Mouse (Mus musculus) CH12.LX (cell line): Measurements from ENCODE around the gene Tmem179b. TPM values are rescaled to one million over a fixed set of nuclear protein-coding genes. Genes with fewer than 3 reads are reported as not detected.

Experiments
- DNase-seq: peaks from one replicate; pipeline ENCODE4 v3.0.0-alpha.2; 2013; ENCODE audit errors: extremely low read depth
- H3K27ac ChIP-seq: 2 replicates; pipeline ENCODE4 v1.5.1; 2012; ENCODE audit warnings: low read depth, mild to moderate bottlenecking, control low read depth, moderate library complexity; ENCODE audit not compliant: insufficient read depth
- H3K27me3 ChIP-seq: replicated peaks from 2 replicates; pipeline ENCODE3; 2012; ENCODE audit warnings: inconsistent platforms
- H3K36me3 ChIP-seq, 2 experiments: replicated peaks in 1 of 2; 2 replicates each; pipeline versions ENCODE3 to v1.6.1; 2012; ENCODE audit warnings: inconsistent platforms in 1 of 2, low read length in 1 of 2, mild to moderate bottlenecking in 1 of 2, mixed read lengths in 1 of 2, moderate library complexity in 1 of 2; ENCODE audit not compliant: control insufficient read depth in 1 of 2, insufficient read depth in 1 of 2
- H3K4me1 ChIP-seq, 2 experiments: 2 replicates each; pipeline ENCODE4 v1.6.1; 2012; ENCODE audit warnings: inconsistent platforms in 1 of 2, moderate library complexity in 1 of 2; ENCODE audit not compliant: insufficient read depth in 2 of 2, control insufficient read depth in 1 of 2
- H3K4me2 ChIP-seq: 2 replicates; pipeline ENCODE4 v1.6.1; 2012; ENCODE audit warnings: low read depth, mild to moderate bottlenecking, control low read depth; ENCODE audit not compliant: poor library complexity, insufficient read depth, severe bottlenecking
- H3K4me3 ChIP-seq, 3 experiments: fragments of 150-350 bp in 1 of 3; sonication (generic) in 1 of 3; replicated peaks in 1 of 3; 2 replicates each; pipeline versions ENCODE3 to v1.5.1; 2011 to 2012; ENCODE audit warnings: low read depth in 2 of 3, low read length in 2 of 3, mild to moderate bottlenecking in 2 of 3, moderate library complexity in 2 of 3, control low read depth in 1 of 3, improper control_type of control experiment in 1 of 3, inconsistent platforms in 1 of 3, mixed read lengths in 1 of 3; ENCODE audit not compliant: poor library complexity in 1 of 3
- H3K79me2 ChIP-seq: replicated peaks from 2 replicates; pipeline ENCODE4 v1.6.1; 2012; ENCODE audit warnings: mild to moderate bottlenecking, moderate library complexity; ENCODE audit not compliant: control insufficient read depth, poor library complexity, insufficient read depth, severe bottlenecking; ENCODE audit errors: extremely low read depth
- H3K9ac ChIP-seq: 2 replicates; pipeline ENCODE4 v1.6.1; 2012; ENCODE audit warnings: low read depth, mild to moderate bottlenecking, control low read depth, moderate library complexity; ENCODE audit not compliant: insufficient read depth
- H3K9me3 ChIP-seq: replicated peaks from 2 replicates; pipeline ENCODE3; 2012; ENCODE audit warnings: low read length, inconsistent platforms, mixed read lengths
- BHLHE40 ChIP-seq: IDR thresholded peaks from 2 replicates; pipeline ENCODE4 v1.6.1; 2011; ENCODE audit warnings: mild to moderate bottlenecking, low read depth, low read length, improper control_type of control experiment
- CHD1 ChIP-seq: IDR thresholded peaks from 2 replicates; pipeline ENCODE4 v1.6.1; 2012; ENCODE audit warnings: low read depth, low read length, improper control_type of control experiment, inconsistent platforms
- CHD2 ChIP-seq: IDR thresholded peaks from 2 replicates; pipeline ENCODE4 v1.6.1; 2011; ENCODE audit warnings: low read length, improper control_type of control experiment
- CTCF ChIP-seq, 2 experiments: IDR thresholded peaks in 1 of 2; conservative IDR thresholded peaks in 1 of 2; 2 replicates each; pipeline ENCODE4 v1.5.1; 2011 to 2012; ENCODE audit warnings: low read depth in 2 of 2, low read length in 2 of 2, improper control_type of control experiment in 1 of 2, inconsistent platforms in 1 of 2, mild to moderate bottlenecking in 1 of 2, moderate library complexity in 1 of 2
- E2F4 ChIP-seq: IDR thresholded peaks from 2 replicates; pipeline ENCODE4 v1.6.1; 2011; ENCODE audit warnings: low read depth, low read length, improper control_type of control experiment; ENCODE audit not compliant: insufficient replicate concordance
- EP300 ChIP-seq: IDR thresholded peaks from 2 replicates; pipeline ENCODE4 v1.6.1; 2011; ENCODE audit warnings: low read length, improper control_type of control experiment
- ETS1 ChIP-seq: conservative IDR thresholded peaks from 2 replicates; pipeline ENCODE4 v1.6.1; 2012; ENCODE audit warnings: low read depth, mild to moderate bottlenecking, inconsistent platforms, low read length, improper control_type of control experiment, moderate library complexity
- GABPA ChIP-seq: IDR thresholded peaks from 2 replicates; pipeline ENCODE4 v1.6.1; 2012; ENCODE audit warnings: low read depth, low read length, improper control_type of control experiment, inconsistent platforms; ENCODE audit not compliant: insufficient replicate concordance
- HCFC1 ChIP-seq: IDR thresholded peaks from 2 replicates; pipeline ENCODE4 v1.6.1; 2012; ENCODE audit warnings: low read depth, mild to moderate bottlenecking, inconsistent platforms, low read length, improper control_type of control experiment
- IRF4 ChIP-seq: IDR thresholded peaks from 2 replicates; pipeline ENCODE4 v1.6.1; 2014; ENCODE audit warnings: low read depth, mild to moderate bottlenecking, inconsistent platforms, low read length, improper control_type of control experiment
- JUN ChIP-seq: IDR thresholded peaks from 2 replicates; pipeline ENCODE4 v1.6.1; 2011; ENCODE audit warnings: low read depth, mild to moderate bottlenecking, low read length, improper control_type of control experiment, moderate library complexity; ENCODE audit not compliant: insufficient read depth
- JUND ChIP-seq: conservative IDR thresholded peaks from 2 replicates; pipeline ENCODE4 v1.6.1; 2011; ENCODE audit warnings: low read depth, low read length, improper control_type of control experiment
- KAT2A ChIP-seq: IDR thresholded peaks from 2 replicates; pipeline ENCODE4 v1.6.1; 2012; ENCODE audit warnings: low read length, improper control_type of control experiment, inconsistent platforms; ENCODE audit not compliant: insufficient replicate concordance
- MAFK ChIP-seq: IDR thresholded peaks from 2 replicates; pipeline ENCODE4 v1.6.1; 2011; ENCODE audit warnings: low read length, improper control_type of control experiment; ENCODE audit not compliant: insufficient replicate concordance
- MAX ChIP-seq: IDR thresholded peaks from 2 replicates; pipeline ENCODE4 v1.6.1; 2011; ENCODE audit warnings: low read length, improper control_type of control experiment
- MAZ ChIP-seq: IDR thresholded peaks from 2 replicates; pipeline ENCODE4 v1.6.1; 2012; ENCODE audit warnings: low read depth, mild to moderate bottlenecking, inconsistent platforms, low read length, improper control_type of control experiment, moderate library complexity
- MEF2A ChIP-seq: IDR thresholded peaks from 2 replicates; pipeline ENCODE4 v1.6.1; 2014; ENCODE audit warnings: low read depth, mild to moderate bottlenecking, inconsistent platforms, low read length, improper control_type of control experiment, borderline replicate concordance
- MXI1 ChIP-seq: IDR thresholded peaks from 2 replicates; pipeline ENCODE4 v1.6.1; 2011; ENCODE audit warnings: mild to moderate bottlenecking, low read depth, low read length, improper control_type of control experiment
- NELFE ChIP-seq: IDR thresholded peaks from 2 replicates; pipeline ENCODE4 v1.6.1; 2011; ENCODE audit warnings: low read depth, low read length, improper control_type of control experiment
- NRF1 ChIP-seq: IDR thresholded peaks from 2 replicates; pipeline ENCODE4 v1.6.1; 2014; ENCODE audit warnings: low read depth, mild to moderate bottlenecking, inconsistent platforms, low read length, improper control_type of control experiment, moderate library complexity
- POLR2A ChIP-seq: IDR thresholded peaks from 2 replicates; pipeline ENCODE4 v1.6.1; 2011; ENCODE audit warnings: low read depth, mild to moderate bottlenecking, improper control_type of control experiment, low read length
- RAD21 ChIP-seq: IDR thresholded peaks from 2 replicates; pipeline ENCODE4 v1.6.1; 2011; ENCODE audit warnings: low read depth, mild to moderate bottlenecking, low read length, improper control_type of control experiment, moderate library complexity
- RCOR1 ChIP-seq: conservative IDR thresholded peaks from 2 replicates; pipeline ENCODE4 v1.6.1; 2012; ENCODE audit warnings: low read depth, mild to moderate bottlenecking, inconsistent platforms, low read length, improper control_type of control experiment
- SIN3A ChIP-seq: IDR thresholded peaks from 2 replicates; pipeline ENCODE4 v1.6.1; 2012; ENCODE audit warnings: low read length, improper control_type of control experiment, inconsistent platforms
- SMC3 ChIP-seq: IDR thresholded peaks from 2 replicates; pipeline ENCODE4 v1.6.1; 2011; ENCODE audit warnings: low read depth, low read length, improper control_type of control experiment
- TBP ChIP-seq: conservative IDR thresholded peaks from 2 replicates; pipeline ENCODE4 v1.6.1; 2011; ENCODE audit warnings: low read depth, low read length, improper control_type of control experiment
- TCF12 ChIP-seq: IDR thresholded peaks from 2 replicates; pipeline ENCODE4 v1.6.1; 2014; ENCODE audit warnings: low read depth, mild to moderate bottlenecking, inconsistent platforms, low read length, improper control_type of control experiment
- USF1 ChIP-seq: IDR thresholded peaks from 2 replicates; pipeline ENCODE4 v1.6.1; 2014; ENCODE audit warnings: low read depth, mild to moderate bottlenecking, inconsistent platforms, low read length, improper control_type of control experiment
- USF2 ChIP-seq: conservative IDR thresholded peaks from 2 replicates; pipeline ENCODE4 v1.6.1; 2011; ENCODE audit warnings: low read depth, low read length, improper control_type of control experiment
- ZKSCAN1 ChIP-seq: IDR thresholded peaks from 2 replicates; pipeline ENCODE4 v1.6.1; 2012; ENCODE audit warnings: low read depth, inconsistent platforms, low read length, improper control_type of control experiment, borderline replicate concordance
- ZMIZ1 ChIP-seq: IDR thresholded peaks from 2 replicates; pipeline ENCODE4 v1.6.1; 2012; ENCODE audit warnings: low read depth, mild to moderate bottlenecking, inconsistent platforms, low read length, improper control_type of control experiment
- dilution Hi-C: fragments of 300-500 bp; cut with MboI; formaldehyde crosslinking; loops from 2 replicates; pipeline ENCODE4 v1.14.3; 2020; ENCODE audit warnings: low sequenced_read_pairs; ENCODE audit not compliant: extremely low pct_unique_long_range_greater_than_20kb, extremely low pct_ligation_motif_present
- in situ Hi-C: fragments of 300-500 bp; cut with MboI; formaldehyde crosslinking; loops from 3 replicates; pipeline ENCODE4 v1.14.3; 2019; ENCODE audit warnings: low sequenced_read_pairs, low pct_ligation_motif_present, low pct_unique_long_range_greater_than_20kb, mixed read lengths
- polyA plus RNA-seq: library from polyadenylated mRNA; unstranded; fragments of >175 nt; gene quantifications from 2 replicates; pipeline ENCODE4 v1.2.1, GENCODE M21; 2012; ENCODE audit warnings: low read depth; ENCODE audit not compliant: insufficient read length
- total RNA-seq, 2 experiments: library from RNA; depleted of rRNA; stranded (reverse); fragments of 300-350 nt in 1 of 2; fragments of >200 nt in 1 of 2; gene quantifications; 2 replicates each; pipeline ENCODE4 v1.2.3; 2012 to 2014

The Tmem179b gene
- total and polyA plus RNA-seq, 3 experiments, result 54.4 to 105 (median 72.0) TPM

DNA sequence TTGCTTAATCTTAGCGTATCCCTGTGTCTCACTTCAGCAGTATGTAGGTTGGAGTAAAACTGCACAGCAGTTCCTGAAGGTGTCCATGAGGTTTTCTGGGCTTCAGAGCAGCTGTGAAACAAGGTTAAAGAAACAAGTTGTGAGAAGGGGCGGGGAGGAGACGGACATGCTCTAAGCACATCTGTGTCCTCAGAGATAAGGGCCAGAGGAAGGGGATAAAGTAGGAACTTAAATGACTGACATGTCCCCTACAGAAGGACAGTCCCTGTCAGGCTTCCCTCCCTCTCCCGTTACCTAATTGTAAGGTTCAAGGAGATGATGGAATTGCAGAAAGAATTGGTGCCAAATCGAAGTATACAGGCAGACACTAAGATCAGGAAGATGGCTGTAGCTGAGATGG, 1.3 kb downstream of the Tmem179b start:
- Histone ChIP-seq H3K9ac (peak overlapping the region; percentile 95; the same call in 1 of the 2 replicates), H3K27me3 (no peaks in the 10 kb centered on the region), H3K27ac (no peak overlapping the region), H3K4me2 (peak overlapping the region; percentile 95; the same call in 1 of the 2 replicates), H3K9me3 (no peaks in the 10 kb centered on the region), H3K4me1 (peaks cover 11 to 44% of the 10 kb centered on the region in 2 experiments), H3K79me2 (peaks cover 35% of the 10 kb centered on the region), H3K36me3 (peaks cover 24 to 54% of the 10 kb centered on the region in 2 experiments), H3K4me3 (peak overlapping the region in 2 of 3 experiments; percentile 88 to 93)
- dilution Hi-C loops (no loop called here), in situ Hi-C loops (no loop called here)
- no peak for DNase-seq
- TF ChIP-seq ZMIZ1 (peak; percentile 35; the same call in 1 of the 2 replicates), USF1 (no peak), IRF4 (no peak), ETS1 (no peak), E2F4 (no peak)

DNA sequence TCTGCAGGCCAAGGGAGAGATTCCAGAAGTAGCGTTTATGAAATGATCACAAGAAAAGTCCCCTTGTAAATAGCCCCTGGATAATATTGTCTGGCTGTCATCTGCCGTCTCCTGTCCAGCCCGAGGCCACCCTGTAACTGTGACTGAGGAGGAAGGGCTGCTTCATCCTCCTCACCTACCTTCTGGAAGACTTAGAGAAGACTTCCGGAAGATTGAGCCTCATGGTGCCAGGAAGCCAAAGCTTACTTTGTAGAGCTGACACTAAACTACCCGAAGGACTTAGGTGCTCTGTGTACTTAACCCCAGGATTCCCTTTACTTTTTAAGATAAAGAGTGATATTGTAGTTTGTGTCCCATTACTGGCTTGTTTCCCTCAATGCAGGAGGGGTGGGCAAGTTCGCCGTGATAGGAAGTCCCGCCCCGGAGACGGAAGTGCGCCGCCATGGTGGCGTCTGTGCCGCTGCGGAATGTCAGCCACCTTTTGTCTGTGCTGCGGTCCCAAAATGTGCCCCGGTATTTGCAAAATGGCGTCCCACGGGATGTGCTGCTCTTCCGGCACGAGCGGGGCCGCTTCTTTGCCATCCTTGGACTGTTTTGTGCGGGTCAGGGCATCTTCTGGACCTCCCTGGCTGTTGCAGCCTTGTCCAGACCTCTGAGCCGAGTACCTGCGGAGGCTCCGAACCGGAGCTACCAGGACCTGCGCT, 3.5 kb downstream of the Tmem179b start, which contains the start of gene Tmem223:
Gene Tmem223 (plus strand): TSS at position 430 of the 704 bp plus-strand sequence.
- Histone ChIP-seq H3K27ac (peak within 1 kb of the TSS; percentile 76), H3K27me3 (no peaks in the 10 kb centered on the region), H3K9ac (peak within 1 kb of the TSS; percentile 91), H3K36me3 (peaks cover 46 to 69% of the 10 kb centered on the region in 2 experiments), H3K4me3 (peak within 1 kb of the TSS; percentile 71 to 93 (median 81)), H3K4me2 (peak within 1 kb of the TSS; percentile 83), H3K4me1 (peaks cover 8 to 32% of the 10 kb centered on the region in 2 experiments; a peak in 3 of 4 replicates), H3K79me2 (peaks cover 35% of the 10 kb centered on the region), H3K9me3 (peaks cover 1% of the 10 kb centered on the region)
- peak; percentile 81 for DNase-seq
- dilution Hi-C loops (no loop called here), in situ Hi-C loops (no loop called here)
- TF ChIP-seq JUND (no peak), EP300 (no peak), POLR2A (peak; percentile 90), MAZ (no peak), JUN (no peak), NELFE (peak; percentile 40; the same call in 1 of the 2 replicates), NRF1 (peak; percentile 62), ETS1 (no peak), MAFK (no peak), ZKSCAN1 (no peak), ZMIZ1 (no peak; the same call in 1 of the 2 replicates), CHD2 (peak; percentile 50; the same call in 1 of the 2 replicates), TBP (peak; percentile 76), CHD1 (no peak), E2F4 (no peak), SIN3A (no peak), BHLHE40 (peak; percentile 51; the same call in 1 of the 2 replicates), RCOR1 (no peak), SMC3 (no peak), KAT2A (no peak), CTCF (conservative IDR thresholded peaks at IDR 0.05 in 1 of 2, IDR thresholded peaks at IDR 0.05 in 1 of 2; ENCODE audit: low read depth in 2 of 2, low read length in 2 of 2) (no peak), HCFC1 (peak; percentile 81), TCF12 (peak; percentile 18; the same call in 1 of the 2 replicates), RAD21 (no peak), MAX (no peak), MXI1 (peak; percentile 15; the same call in 1 of the 2 replicates), GABPA (no peak), USF2 (no peak), MEF2A (no peak)
